Comparison of ENCODE assay signal across 16 mouse cellular contexts in genomic region chr4:130908133-130908532, GRCm38 (mm10). TPM values are rescaled to one million over a fixed set of nuclear protein-coding genes. Genes with fewer than 3 reads are reported as not detected.
"Had no signal": no experiment of that assay in that cellular context is flagged by ENCODE, and none has a peak within 500 bp of the region (broad histone marks: within the 10 kb centered on the region; RNA-seq: fewer than 3 reads in every experiment).

No protein-coding gene starts in this region.

- H3K9ac ChIP-seq: intestine, embryonic 15.5 days; limb, embryonic 15.5 days; liver, embryonic 12.5 days; lung, embryonic 14.5 days; midbrain, embryonic 12.5 days had no signal

- H3K27me3 ChIP-seq: intestine, embryonic 15.5 days; limb, embryonic 15.5 days; liver, embryonic 12.5 days; midbrain, embryonic 12.5 days had no signal

- H3K4me1 ChIP-seq: intestine, embryonic 15.5 days had no signal

- H3K4me2 ChIP-seq: intestine, embryonic 15.5 days; limb, embryonic 15.5 days; liver, embryonic 12.5 days; lung, embryonic 14.5 days; midbrain, embryonic 12.5 days had no signal

- H3K9me3 ChIP-seq: intestine, embryonic 15.5 days; limb, embryonic 15.5 days; liver, embryonic 12.5 days; midbrain, embryonic 12.5 days had no signal

- H3K36me3 ChIP-seq: intestine, embryonic 15.5 days; limb, embryonic 15.5 days; liver, embryonic 12.5 days; midbrain, embryonic 12.5 days had no signal

- H3K4me3 ChIP-seq: intestine, embryonic 15.5 days; limb, embryonic 15.5 days; liver, embryonic 12.5 days; midbrain, embryonic 12.5 days had no signal

- ATAC-seq: intestine, embryonic 15.5 days; liver, embryonic 12.5 days had no signal

- DNase-seq: kidney, adult 18-20 months; kidney, postnatal 25 days; left cerebral cortex, postnatal 4 days; lung, embryonic 14.5 days; lung, postnatal 10 days; lung, postnatal 4 days; right cerebral cortex, postnatal 14 days; thymus, adult 18-20 months; thymus, postnatal 36 days had no signal

- H3K27ac ChIP-seq: intestine, embryonic 15.5 days; limb, embryonic 15.5 days; liver, embryonic 12.5 days; midbrain, embryonic 12.5 days had no signal

RNA-seq across cellular contexts. Expression of gene Matn1, which starts 36.1 kb away (rescaled TPM):
- total RNA-seq: megakaryocyte-erythroid progenitor cell, adult 5-6 weeks; midbrain, postnatal 0 days had no signal
- polyA plus RNA-seq: lung, embryonic 14.5 days; neural tube, embryonic 14.5 days had no signal
